Mouse (Mus musculus): ENCODE results near the gene Arhgap21. TPM values are rescaled to one million over a fixed set of nuclear protein-coding genes. Genes with fewer than 3 reads are reported as not detected.

Gene Arhgap21
- polyA plus RNA-seq, 1 experiment from 2014 or later = 41.5 TPM

GRCm38 (mm10) chr2:20902981-20903645 is 65.6 kb downstream of the Arhgap21 start:
- WGBS = 84% methylated on average over 11 of the region's 11 CpGs
- Histone ChIP-seq H3K27ac (replicated peaks) (no peak overlapping the region), H3K9ac (replicated peaks) (no peak overlapping the region), H3K9me3 (no peaks in the 10 kb centered on the region), H3K27me3 (no peaks in the 10 kb centered on the region), H3K4me1 (peaks cover 8% of the 10 kb centered on the region; the same call in 1 of the 2 replicates), H3K4me3 (no peak overlapping the region), H3K4me2 (replicated peaks) (no peak overlapping the region), H3K36me3 (no peaks in the 10 kb centered on the region)
- no peak for ATAC-seq (replicated peaks)

- no peak for ATAC-seq (replicated peaks)
- 95% methylated on average over 4 of the region's 4 CpGs for WGBS
Observed at GRCm38 (mm10) chr2:20901916-20902315, 66.8 kb downstream of the Arhgap21 start.

GRCm38 (mm10) chr2:20899301-20899700 is 69.4 kb downstream of the Arhgap21 start:
- ATAC-seq (replicated peaks) = peak; percentile 29; the same call in 1 of the 2 replicates
- Histone ChIP-seq H3K4me3 (no peak overlapping the region), H3K9me3 (no peaks in the 10 kb centered on the region), H3K4me1 (peaks cover 15% of the 10 kb centered on the region), H3K36me3 (no peaks in the 10 kb centered on the region), H3K9ac (replicated peaks) (no peak overlapping the region), H3K27me3 (no peaks in the 10 kb centered on the region), H3K4me2 (replicated peaks) (no peak overlapping the region), H3K27ac (replicated peaks) (0 out of 2 replicates have a peak overlapping the region, but pooled peaks have one; percentile 1)
- 73% methylated on average over 9 of the region's 9 CpGs for WGBS

More at GRCm38 (mm10) chr2:20901916-20902315, 66.8 kb downstream of the Arhgap21 start:
- Histone ChIP-seq H3K27ac (replicated peaks) (no peak overlapping the region), H3K4me1 (peaks cover 8% of the 10 kb centered on the region; the same call in 1 of the 2 replicates), H3K4me2 (replicated peaks) (no peak overlapping the region), H3K27me3 (no peaks in the 10 kb centered on the region), H3K9ac (replicated peaks) (no peak overlapping the region), H3K4me3 (no peak overlapping the region), H3K9me3 (no peaks in the 10 kb centered on the region), H3K36me3 (no peaks in the 10 kb centered on the region)

- Histone ChIP-seq H3K4me3 (no peak overlapping the region), H3K27me3 (no peaks in the 10 kb centered on the region), H3K4me2 (replicated peaks) (no peak overlapping the region), H3K36me3 (no peaks in the 10 kb centered on the region), H3K4me1 (peaks cover 19% of the 10 kb centered on the region), H3K9ac (replicated peaks) (no peak overlapping the region), H3K27ac (replicated peaks) (no peak overlapping the region), H3K9me3 (no peaks in the 10 kb centered on the region)
- peak; percentile 95 for ATAC-seq (replicated peaks)
- WGBS = 37% methylated on average over 6 of the region's 6 CpGs
Observed at GRCm38 (mm10) chr2:20898684-20899083, 70.0 kb downstream of the Arhgap21 start.

GRCm38 (mm10) chr2:20896446-20896845 is 72.2 kb downstream of the Arhgap21 start:
- no peaks in the 10 kb centered on the region for H3K27me3 ChIP-seq
- H3K36me3 ChIP-seq = peaks cover 3% of the 10 kb centered on the region; the same call in 1 of the 2 replicates
- no peaks in the 10 kb centered on the region for H3K9me3 ChIP-seq
- WGBS = 82% methylated on average over 5 of the region's 5 CpGs
- H3K4me2 ChIP-seq (replicated peaks) = no peak overlapping the region
- H3K27ac ChIP-seq (replicated peaks) = no peak overlapping the region
- no peak overlapping the region for H3K9ac ChIP-seq (replicated peaks)
- peaks cover 19% of the 10 kb centered on the region for H3K4me1 ChIP-seq
- ATAC-seq (replicated peaks) = no peak
- no peak overlapping the region for H3K4me3 ChIP-seq

GRCm38 (mm10) chr2:20894100-20894690 is 74.5 kb downstream of the Arhgap21 start:
- no peak overlapping the region for H3K4me2 ChIP-seq (replicated peaks)
- H3K36me3 ChIP-seq = peaks cover 5% of the 10 kb centered on the region; the same call in 1 of the 2 replicates
- no peaks in the 10 kb centered on the region for H3K9me3 ChIP-seq
- no peak overlapping the region for H3K4me3 ChIP-seq
- peaks cover 15% of the 10 kb centered on the region for H3K4me1 ChIP-seq
- WGBS = 26% methylated on average over 5 of the region's 5 CpGs
- no peak overlapping the region for H3K27ac ChIP-seq (replicated peaks)
- peak; percentile 42; the same call in 1 of the 2 replicates for ATAC-seq (replicated peaks)
- no peaks in the 10 kb centered on the region for H3K27me3 ChIP-seq
- no peak overlapping the region for H3K9ac ChIP-seq (replicated peaks)

- no peak for ATAC-seq (replicated peaks)
- no peak overlapping the region for H3K9ac ChIP-seq (replicated peaks)
- WGBS = 67% methylated on average over 3 of the region's 3 CpGs
Observed at GRCm38 (mm10) chr2:20888751-20889150, 79.9 kb downstream of the Arhgap21 start.

GRCm38 (mm10) chr2:20883288-20883687 is 85.4 kb downstream of the Arhgap21 start:
- no peaks in the 10 kb centered on the region for H3K27me3 ChIP-seq
- H3K36me3 ChIP-seq = peaks cover 41% of the 10 kb centered on the region
- H3K4me2 ChIP-seq (replicated peaks) = no peak overlapping the region
- ATAC-seq (replicated peaks) = peak; percentile 71
- H3K4me1 ChIP-seq = no peaks in the 10 kb centered on the region
- no peak overlapping the region for H3K9ac ChIP-seq (replicated peaks)
- 68% methylated on average over 8 of the region's 8 CpGs for WGBS
- H3K9me3 ChIP-seq = no peaks in the 10 kb centered on the region
- peak overlapping the region; percentile 36; the same call in 1 of the 2 replicates for H3K27ac ChIP-seq (replicated peaks)
- no peak overlapping the region for H3K4me3 ChIP-seq

More at GRCm38 (mm10) chr2:20888751-20889150, 79.9 kb downstream of the Arhgap21 start:
- no peak overlapping the region for H3K4me2 ChIP-seq (replicated peaks)
- no peaks in the 10 kb centered on the region for H3K9me3 ChIP-seq
- H3K27ac ChIP-seq (replicated peaks) = no peak overlapping the region
- no peak overlapping the region for H3K4me3 ChIP-seq
- H3K36me3 ChIP-seq = peaks cover 12% of the 10 kb centered on the region
- H3K4me1 ChIP-seq = no peaks in the 10 kb centered on the region
- no peaks in the 10 kb centered on the region for H3K27me3 ChIP-seq

GRCm38 (mm10) chr2:20879877-20880605 is 88.6 kb downstream of the Arhgap21 start:
- Histone ChIP-seq H3K4me1 (no peaks in the 10 kb centered on the region), H3K27me3 (no peaks in the 10 kb centered on the region), H3K9me3 (no peaks in the 10 kb centered on the region), H3K27ac (replicated peaks) (no peak overlapping the region), H3K36me3 (peaks cover 35% of the 10 kb centered on the region), H3K4me3 (no peak overlapping the region), H3K9ac (replicated peaks) (no peak overlapping the region), H3K4me2 (replicated peaks) (no peak overlapping the region)
- no peak for ATAC-seq (replicated peaks)
- WGBS = 79% methylated on average over 16 of the region's 16 CpGs

GRCm38 (mm10) chr2:20874621-20875020 is 94.1 kb downstream of the Arhgap21 start:
- Histone ChIP-seq H3K4me1 (no peaks in the 10 kb centered on the region), H3K9me3 (no peaks in the 10 kb centered on the region), H3K36me3 (peaks cover 27% of the 10 kb centered on the region), H3K27ac (replicated peaks) (no peak overlapping the region), H3K4me3 (no peak overlapping the region), H3K27me3 (no peaks in the 10 kb centered on the region), H3K4me2 (replicated peaks) (no peak overlapping the region), H3K9ac (replicated peaks) (no peak overlapping the region)
- 90% methylated on average over 5 of the region's 5 CpGs for WGBS
- ATAC-seq (replicated peaks) = no peak

- H3K27me3 ChIP-seq = no peaks in the 10 kb centered on the region
- no peak overlapping the region for H3K4me3 ChIP-seq
- no peak overlapping the region for H3K27ac ChIP-seq (replicated peaks)
- no peak for ATAC-seq (replicated peaks)
- no peak overlapping the region for H3K9ac ChIP-seq (replicated peaks)
- peaks cover 20% of the 10 kb centered on the region; the same call in 1 of the 2 replicates for H3K36me3 ChIP-seq
- 68% methylated on average over 2 of the region's 2 CpGs for WGBS
- H3K4me1 ChIP-seq = no peaks in the 10 kb centered on the region
- H3K9me3 ChIP-seq = no peaks in the 10 kb centered on the region
- no peak overlapping the region for H3K4me2 ChIP-seq (replicated peaks)
Observed at GRCm38 (mm10) chr2:20869212-20869965, 99.3 kb downstream of the Arhgap21 start.
